Mouse (Mus musculus) erythroblast, embryonic 14.5 days (primary cell): Measurements from ENCODE around the gene Rnf220.

ENCODE experiments used
- GATA1 ChIP-seq: IDR thresholded peaks from 2 replicates; pipeline ENCODE4 v1.6.1; 2012; ENCODE audit warnings: low read length, inconsistent platforms, mixed read lengths
- TAL1 ChIP-seq: IDR thresholded peaks from 3 replicates; pipeline ENCODE4 v1.6.1; 2012; ENCODE audit warnings: low read length, inconsistent platforms, mixed read lengths

- no peak for TF ChIP-seq TAL1
- TF ChIP-seq GATA1 = no peak
Measured at GRCm38 (mm10) chr4:117379803-117380557, 116.9 kb downstream of the Rnf220 start.
